Mouse (Mus musculus) skeletal muscle tissue, adult 2 months (tissue): ENCODE data around the gene Eif4g3.

Source experiments
- DNase-seq: peaks from one replicate; pipeline ENCODE4 v3.0.0-alpha.2; 2012; ENCODE audit warnings: low read depth, low spot score

Eif4g3 gene

GRCm38 (mm10) chr4:138061161-138061560, 68.3 kb downstream of the Eif4g3 start:
- DNase-seq: no peak

GRCm38 (mm10) chr4:138063372-138064265, 70.8 kb downstream of the Eif4g3 start:
- peak; percentile 86 for DNase-seq

GRCm38 (mm10) chr4:138064882-138065592, 72.2 kb downstream of the Eif4g3 start:
- peak; percentile 49 for DNase-seq

- DNase-seq: no peak
Observed at GRCm38 (mm10) chr4:138065593-138066169, 72.9 kb downstream of the Eif4g3 start.

GRCm38 (mm10) chr4:138066421-138066820, 73.6 kb downstream of the Eif4g3 start:
- DNase-seq: no peak

GRCm38 (mm10) chr4:138067858-138068257, 75.0 kb downstream of the Eif4g3 start:
- DNase-seq: no peak

- DNase-seq: peak; percentile 93
Observed at GRCm38 (mm10) chr4:138068598-138068997, 75.8 kb downstream of the Eif4g3 start.

- no peak for DNase-seq
Observed at GRCm38 (mm10) chr4:138069371-138069770, 76.5 kb downstream of the Eif4g3 start.

- no peak for DNase-seq
Observed at GRCm38 (mm10) chr4:138071497-138071896, 78.7 kb downstream of the Eif4g3 start.

- no peak for DNase-seq
Observed at GRCm38 (mm10) chr4:138073086-138073485, 80.3 kb downstream of the Eif4g3 start.

GRCm38 (mm10) chr4:138073531-138073930, 80.7 kb downstream of the Eif4g3 start:
- DNase-seq: peak; percentile 40

- peak; percentile 62 for DNase-seq
Observed at GRCm38 (mm10) chr4:138074896-138075584, 82.2 kb downstream of the Eif4g3 start.

GRCm38 (mm10) chr4:138077663-138078295, 85.0 kb downstream of the Eif4g3 start:
- peak; percentile 61 for DNase-seq

- DNase-seq: no peak
Observed at GRCm38 (mm10) chr4:138079234-138079633, 86.4 kb downstream of the Eif4g3 start.

GRCm38 (mm10) chr4:138082466-138082865, 89.6 kb downstream of the Eif4g3 start:
- DNase-seq: no peak

- no peak for DNase-seq
Observed at GRCm38 (mm10) chr4:138084103-138084502, 91.3 kb downstream of the Eif4g3 start.

GRCm38 (mm10) chr4:138084851-138085573, 92.2 kb downstream of the Eif4g3 start:
- DNase-seq: no peak

GRCm38 (mm10) chr4:138086949-138087348, 94.1 kb downstream of the Eif4g3 start:
- no peak for DNase-seq

- no peak for DNase-seq
Observed at GRCm38 (mm10) chr4:138089512-138089911, 96.7 kb downstream of the Eif4g3 start.

- DNase-seq: no peak
Observed at GRCm38 (mm10) chr4:138091562-138092194, 98.9 kb downstream of the Eif4g3 start.
